Mouse (Mus musculus) liver, postnatal 0 days (tissue): ENCODE data around the gene Tead3. TPM values are rescaled to one million over a fixed set of nuclear protein-coding genes. Genes with fewer than 3 reads are reported as not detected.
"Not testable (repeated sequence)": the region's sequence is repeated elsewhere in the genome, so short reads cannot be mapped to it uniquely, and the experiment has no call there.

ENCODE experiments used
- ATAC-seq: fragments of 200-750 bp; cut with Nextera tagmentation; 2 replicates; pipeline ENCODE4 v1.8.0; 2017; ENCODE audit warnings: mild to moderate bottlenecking, moderate library complexity
- DNase-seq: peaks from one replicate; pipeline ENCODE4 v3.0.0-alpha.2; 2016
- H3K27ac ChIP-seq: fragments of 300-500 bp; sonication (generic); 2 replicates; pipeline ENCODE4 v1.5.1; 2014; ENCODE audit warnings: antibody characterized with exemption, moderate library complexity, mild to moderate bottlenecking, low read depth
- H3K27me3 ChIP-seq: fragments of 300-500 bp; sonication (generic); 2 replicates; pipeline ENCODE4 v1.6.1; 2014; ENCODE audit warnings: low read length, control low read depth, mixed read lengths; ENCODE audit not compliant: insufficient read depth
- H3K36me3 ChIP-seq: fragments of 300-500 bp; sonication (generic); replicated peaks from 2 replicates; pipeline ENCODE4 v1.6.1; 2014; ENCODE audit warnings: mild to moderate bottlenecking, control low read depth, low read length, moderate library complexity, mixed read lengths; ENCODE audit not compliant: insufficient read depth
- H3K4me1 ChIP-seq: fragments of 300-500 bp; sonication (generic); 2 replicates; pipeline ENCODE4 v1.6.1; 2014; ENCODE audit warnings: antibody characterized with exemption, mild to moderate bottlenecking, control low read depth; ENCODE audit not compliant: insufficient read depth
- H3K4me2 ChIP-seq: fragments of 300-500 bp; sonication (generic); 2 replicates; pipeline ENCODE4 v1.6.1; 2014; ENCODE audit warnings: low read depth, mild to moderate bottlenecking, low read length, moderate library complexity, mixed read lengths
- H3K4me3 ChIP-seq: fragments of 300-500 bp; sonication (generic); 2 replicates; pipeline ENCODE4 v1.5.1; 2014; ENCODE audit warnings: low read depth, low read length
- H3K9ac ChIP-seq: fragments of 300-500 bp; sonication (generic); replicated peaks from 2 replicates; pipeline ENCODE4 v1.6.1; 2014; ENCODE audit warnings: mild to moderate bottlenecking, moderate library complexity
- H3K9me3 ChIP-seq: fragments of 300-500 bp; sonication (generic); 2 replicates; pipeline ENCODE4 v1.6.1; 2016; ENCODE audit warnings: mild to moderate bottlenecking, control low read depth, low read length, mixed read lengths
- CTCF ChIP-seq: sonication (generic); IDR thresholded peaks from 2 replicates; pipeline ENCODE4 v1.5.1; 2016; ENCODE audit warnings: antibody characterized with exemption, low read depth
- EP300 ChIP-seq: IDR thresholded peaks from 2 replicates; pipeline ENCODE4 v1.6.1; 2016; ENCODE audit warnings: antibody characterized with exemption, low read depth, mild to moderate bottlenecking
- WGBS: fragments of 180-500 bp; shearing (Covaris S2); extraction: QIAGEN DNeasy Blood & Tissue Kit; methylation state at CpG from one replicate; pipeline ENCODE4 v1.1.7; 2014; ENCODE audit not compliant: insufficient replicate concordance; 5-methylcytosine and 5-hydroxymethylcytosine counted together
- polyA plus RNA-seq: library from polyadenylated mRNA; unstranded; fragments of >200 nt; fragmentation: Nextera tagmentation; extraction: Ambion mirVana; gene quantifications from 2 replicates; pipeline ENCODE4 v1.2.1, GENCODE M21; 2015

The Tead3 gene
- polyA plus RNA-seq, 1 experiment from 2014 or later: 0.79 TPM

GRCm38 (mm10) chr17:28362653-28363292 is 12.2 kb upstream of the Tead3 start:
- Histone ChIP-seq H3K4me2 (peak overlapping the region; percentile 29; the same call in 1 of the 2 replicates), H3K9me3 (no peaks in the 10 kb centered on the region), H3K36me3 (no peaks in the 10 kb centered on the region), H3K4me1 (peaks cover 5% of the 10 kb centered on the region; the same call in 1 of the 2 replicates), H3K27me3 (peaks cover 64% of the 10 kb centered on the region), H3K27ac (no peak overlapping the region), H3K4me3 (0 out of 2 replicates have a peak overlapping the region, but pooled peaks have one; percentile 24), H3K9ac (no peak overlapping the region)
- 2% methylated on average over 25 of the region's 25 CpGs for WGBS
- ATAC-seq (no peak), DNase-seq (no peak)
- TF ChIP-seq EP300: no peak
- no peak for TF ChIP-seq CTCF

DNA sequence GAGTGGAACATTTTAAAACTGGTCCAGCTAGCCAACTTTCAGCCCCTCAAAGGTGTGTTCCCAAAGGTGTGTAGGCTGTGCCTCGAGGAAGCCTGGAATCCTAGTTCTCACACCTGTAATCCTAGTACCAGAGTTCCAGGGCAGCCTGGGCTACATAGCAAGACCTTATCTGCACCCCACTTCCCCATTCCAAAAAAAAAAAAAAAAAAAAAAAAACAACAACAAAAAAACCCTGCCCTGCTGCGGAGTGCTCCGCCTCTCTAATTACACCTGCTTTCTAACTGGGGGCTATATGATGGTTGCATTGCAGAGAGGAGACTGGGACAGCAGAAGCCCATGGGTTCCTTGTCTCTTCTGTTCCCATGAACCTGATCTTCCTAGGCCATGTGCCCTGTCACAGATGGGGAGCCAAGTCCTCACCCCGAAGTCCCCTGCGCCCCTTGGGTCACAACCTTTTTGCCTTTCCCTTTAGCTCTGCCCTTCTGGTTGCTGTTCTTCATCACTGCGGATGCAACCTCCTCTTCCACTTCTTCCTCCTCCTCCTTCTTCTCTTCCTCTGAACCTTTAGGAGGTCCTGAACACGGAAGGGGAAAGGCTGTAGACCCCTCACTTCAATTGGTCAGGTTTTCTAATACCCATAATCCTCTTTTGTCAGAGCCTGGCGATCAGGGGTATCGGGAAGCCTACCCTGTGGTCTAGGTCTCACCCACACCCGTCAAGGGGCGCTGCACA is 11.5 kb upstream of the Tead3 start:
- TF ChIP-seq CTCF (no peak), EP300 (no peak)
- no peak overlapping the region for H3K4me3 ChIP-seq
- DNase-seq (no peak), ATAC-seq (no peak)
- no peaks in the 10 kb centered on the region for H3K36me3 ChIP-seq
- H3K9me3 ChIP-seq: no peaks in the 10 kb centered on the region
- peaks cover 60% of the 10 kb centered on the region for H3K27me3 ChIP-seq
- H3K4me1 ChIP-seq: peaks cover 5% of the 10 kb centered on the region; the same call in 1 of the 2 replicates
- H3K27ac ChIP-seq: no peak overlapping the region
- WGBS: 32% methylated on average over 11 of the region's 11 CpGs
- H3K9ac ChIP-seq: no peak overlapping the region
- H3K4me2 ChIP-seq: peak overlapping the region; percentile 29; the same call in 1 of the 2 replicates

GRCm38 (mm10) chr17:28360531-28361277 is 10.1 kb upstream of the Tead3 start:
- Histone ChIP-seq H3K9me3 (no peaks in the 10 kb centered on the region), H3K27me3 (peaks cover 55% of the 10 kb centered on the region), H3K27ac (no peak overlapping the region), H3K36me3 (no peaks in the 10 kb centered on the region), H3K4me2 (no peak overlapping the region), H3K4me3 (no peak overlapping the region), H3K4me1 (peaks cover 5% of the 10 kb centered on the region; the same call in 1 of the 2 replicates), H3K9ac (no peak overlapping the region)
- ATAC-seq: no peak
- no peak for DNase-seq
- WGBS: 67% methylated on average over 9 of the region's 9 CpGs
- TF ChIP-seq EP300 (no peak), CTCF (no peak)

DNA sequence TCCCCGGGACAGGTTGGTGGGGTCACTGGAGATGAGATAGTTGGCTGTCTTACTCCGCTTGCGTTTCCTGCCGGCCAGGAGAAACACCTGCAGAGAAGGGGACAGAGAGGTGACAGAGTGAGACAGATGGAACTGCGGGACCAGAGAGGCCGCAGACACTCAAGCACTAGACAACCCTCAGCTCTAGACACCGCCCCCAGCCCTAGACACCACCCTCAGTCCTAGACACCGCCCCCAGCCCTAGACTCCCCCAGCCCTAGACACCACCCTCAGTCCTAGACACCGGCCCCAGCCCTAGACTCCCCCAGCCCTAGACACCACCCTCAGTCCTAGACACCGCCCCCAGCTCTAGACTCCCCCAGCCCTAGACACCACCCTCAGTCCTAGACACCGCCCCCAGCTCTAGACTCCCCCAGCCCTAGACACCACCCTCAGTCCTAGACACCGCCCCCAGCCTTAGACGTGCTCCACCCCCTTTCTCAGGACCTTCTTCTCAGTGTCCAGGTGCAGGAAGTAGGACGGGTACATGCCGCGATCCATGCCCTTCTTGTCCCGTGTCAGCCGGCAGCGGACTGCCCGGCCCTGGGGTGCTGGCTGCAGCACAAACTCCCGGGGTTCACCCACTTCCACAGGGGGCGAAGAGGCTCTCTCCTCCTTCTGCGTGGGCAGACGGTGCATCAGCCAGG is 8.1 kb upstream of the Tead3 start:
- H3K4me1 ChIP-seq, H3K27ac ChIP-seq, DNase-seq, H3K9me3 ChIP-seq, H3K4me3 ChIP-seq, H3K36me3 ChIP-seq, H3K4me2 ChIP-seq, ATAC-seq, H3K9ac ChIP-seq: not testable (repeated sequence)
- 34% methylated on average over 22 of the region's 24 CpGs for WGBS
- peaks cover 38% of the 10 kb centered on the region for H3K27me3 ChIP-seq

- WGBS: 81% methylated on average over 12 of the region's 12 CpGs
- peaks cover 13% of the 10 kb centered on the region for H3K4me1 ChIP-seq
- no peak overlapping the region for H3K9ac ChIP-seq
- DNase-seq (no peak), ATAC-seq (no peak)
- H3K4me3 ChIP-seq: no peak overlapping the region
- no peak overlapping the region for H3K4me2 ChIP-seq
- H3K36me3 ChIP-seq: no peaks in the 10 kb centered on the region
- peaks cover 34% of the 10 kb centered on the region for H3K27me3 ChIP-seq
- TF ChIP-seq CTCF: no peak
- TF ChIP-seq EP300: no peak
- H3K27ac ChIP-seq: no peak overlapping the region
- no peaks in the 10 kb centered on the region for H3K9me3 ChIP-seq
Measured at GRCm38 (mm10) chr17:28355871-28356270, 5.3 kb upstream of the Tead3 start.
